Mouse (Mus musculus) frontal cortex, postnatal 14 days (tissue): ENCODE data around the gene Pfdn4.

Source experiments
- DNase-seq, 2 experiments: peaks; one replicate each; pipeline ENCODE4 v3.0.0; 2022; ENCODE audit warnings: low spot score in 2 of 2

Pfdn4 gene

DNA sequence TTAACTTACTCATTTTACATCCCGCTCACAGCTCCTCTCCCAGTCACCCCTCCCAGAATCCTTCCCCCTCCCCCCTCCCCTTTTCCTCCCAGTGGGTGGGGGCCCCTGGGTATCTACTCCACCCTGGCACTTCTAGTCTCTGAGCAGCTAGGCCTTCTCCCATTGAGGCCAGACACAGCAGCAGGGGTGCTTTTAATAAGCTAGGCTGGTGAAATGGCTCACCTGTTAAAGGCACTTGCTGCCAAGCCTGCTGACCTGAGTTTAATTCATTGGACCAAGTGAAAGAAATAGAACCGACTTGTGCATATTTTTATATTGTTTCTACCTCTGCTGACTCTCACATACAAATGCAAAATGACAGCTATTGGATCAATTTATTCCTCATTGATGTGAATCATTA lies 52.9 kb downstream of the Pfdn4 start:
- DNase-seq: no peak

DNA sequence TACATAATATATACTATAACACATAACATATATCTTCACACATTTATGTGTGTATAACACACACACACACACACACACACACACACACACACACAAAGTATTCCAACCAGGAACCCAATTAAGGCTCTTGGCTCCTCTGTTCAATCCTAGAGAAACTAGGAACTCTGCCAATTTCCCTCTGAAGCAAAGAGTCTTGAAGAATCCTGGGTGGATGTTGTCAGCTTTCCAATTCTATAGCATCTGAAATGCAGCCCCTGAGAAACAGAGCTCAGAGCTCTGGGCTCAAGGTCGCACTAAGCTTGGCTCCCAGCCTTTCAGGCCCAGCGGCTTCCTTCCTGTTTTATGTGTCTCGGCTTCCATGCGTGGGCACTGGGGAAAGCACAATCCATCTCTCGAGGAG lies 54.0 kb downstream of the Pfdn4 start:
- no peak for DNase-seq

DNA sequence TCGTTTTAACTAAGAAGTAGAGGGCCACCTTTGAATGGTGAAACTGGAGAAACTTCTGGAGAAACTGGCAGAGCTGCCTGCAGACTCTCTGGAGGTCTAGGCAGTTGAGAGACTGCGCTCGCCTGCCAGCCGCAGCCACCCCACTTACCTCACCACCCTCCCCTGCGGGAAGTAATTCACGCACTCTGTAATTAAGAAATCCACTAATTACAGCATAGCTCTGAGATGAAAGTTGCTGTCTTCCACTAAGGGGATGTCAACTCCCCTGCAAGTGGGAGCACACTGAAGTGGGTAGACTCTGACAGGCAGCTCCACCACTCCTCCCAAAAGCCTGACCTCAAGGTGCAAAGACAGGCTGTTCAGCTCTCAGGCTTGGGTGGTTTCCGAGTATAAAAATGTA lies 55.9 kb downstream of the Pfdn4 start:
- DNase-seq: no peak

DNA sequence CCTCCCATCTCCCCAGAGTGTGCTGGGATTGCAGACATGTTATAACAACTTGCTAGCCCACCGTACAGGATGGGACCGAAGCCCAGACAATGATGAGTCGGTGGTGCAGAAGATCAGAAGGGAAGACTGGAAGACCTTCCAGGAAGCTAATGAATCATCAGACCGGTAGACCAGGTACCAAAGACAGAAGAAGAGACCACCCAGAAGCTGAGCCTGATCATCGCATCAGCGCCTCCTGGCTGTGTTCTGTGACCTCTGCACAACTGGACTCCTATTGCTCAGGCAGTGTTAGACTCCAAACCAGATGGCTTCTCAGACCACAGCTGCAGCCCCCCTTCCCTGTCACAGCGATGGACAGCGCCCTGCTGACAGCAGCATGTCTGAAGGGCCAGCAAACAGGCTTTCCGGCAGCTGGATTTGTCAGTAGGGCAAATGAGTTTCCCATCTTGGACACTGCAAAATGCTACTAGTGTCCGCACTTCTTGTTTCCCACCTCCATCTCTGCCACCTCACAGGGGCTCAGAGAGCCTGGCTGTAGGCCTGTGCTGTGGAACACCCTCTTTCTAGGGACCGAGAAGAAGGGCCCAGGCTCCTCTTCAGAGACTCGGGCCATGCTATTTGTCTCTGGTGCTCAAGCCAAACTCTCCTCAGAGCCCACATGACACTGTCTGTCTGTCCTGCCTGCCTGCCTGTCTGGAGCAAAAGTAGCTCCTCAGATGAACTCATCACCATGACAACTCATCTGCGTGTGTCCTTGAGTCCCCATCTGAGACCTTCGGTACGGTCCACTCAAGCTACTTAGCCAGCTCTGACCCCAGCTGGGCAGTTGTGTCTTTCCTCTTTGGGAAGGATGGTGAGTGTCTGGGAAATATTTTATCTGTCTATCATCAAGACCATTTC lies 68.0 kb downstream of the Pfdn4 start:
- DNase-seq: no peak

DNA sequence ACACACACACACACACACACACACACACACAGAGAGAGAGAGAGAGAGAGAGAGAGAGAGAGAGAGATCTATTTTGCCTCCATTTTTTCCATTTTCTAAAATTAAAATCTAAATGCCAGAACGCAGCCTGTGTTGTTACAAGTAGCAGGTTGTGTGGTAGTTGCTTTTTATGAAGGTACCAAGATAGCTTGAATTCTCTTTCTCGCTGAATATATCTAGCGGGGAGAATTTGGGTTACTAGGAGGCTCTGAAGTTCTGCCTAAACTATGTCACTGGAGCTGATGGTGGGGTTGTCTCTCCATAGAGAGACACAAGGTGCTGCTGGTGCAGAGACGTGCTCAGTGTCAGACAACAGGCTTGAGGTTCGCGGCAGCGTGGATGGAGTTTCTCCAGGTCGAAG lies 68.8 kb downstream of the Pfdn4 start:
- DNase-seq: no peak
